In genomic region chr7:99238417-99238816, GRCm38 (mm10) we compare ENCODE assay signal across 9 mouse cellular contexts. TPM values are rescaled to one million over a fixed set of nuclear protein-coding genes. Genes with fewer than 3 reads are reported as not detected.
A peak's percentile ranks its signal among the peaks of the same experiment; 100 is the strongest.
DNase-seq lines count a peak whose midpoint lies in the region; ATAC-seq and TF ChIP-seq lines count a peak whose summit lies in the region.
"Had no signal": no experiment of that assay in that cellular context is flagged by ENCODE, and none has a peak within 500 bp of the region (broad histone marks: within the 10 kb centered on the region; RNA-seq: fewer than 3 reads in every experiment).

Gene Mogat2, minus strand, starts transcription at chr7:99238619.

- H3K9me3 ChIP-seq in forebrain, embryonic 14.5 days (replicated peaks; ENCODE audit: control insufficient read depth, low read length): no peaks in the 10 kb centered on the region
- no peaks in the 10 kb centered on the region for H3K9me3 ChIP-seq in forebrain, embryonic 16.5 days (ENCODE audit: control insufficient read depth, low read length)
- no peaks in the 10 kb centered on the region for H3K9me3 ChIP-seq in kidney, postnatal 0 days (replicated peaks; ENCODE audit: low read length)
- H3K9me3 ChIP-seq in midbrain, embryonic 13.5 days: no peaks in the 10 kb centered on the region

- WGBS in forebrain, embryonic 14.5 days: 13% methylated on average over 11 of the region's 13 CpGs
- WGBS in forebrain, embryonic 16.5 days: 11% methylated on average over 13 of the region's 13 CpGs
- WGBS in kidney, postnatal 0 days: 2% methylated on average over 13 of the region's 13 CpGs
- WGBS in midbrain, embryonic 13.5 days: 9% methylated on average over 13 of the region's 13 CpGs

- no peak within 1 kb of the TSS for H3K4me3 ChIP-seq in forebrain, embryonic 14.5 days (ENCODE audit: low read depth, low read length)
- no peak within 1 kb of the TSS for H3K4me3 ChIP-seq in forebrain, embryonic 16.5 days (replicated peaks; ENCODE audit: low read length)
- 0 out of 2 replicates have a peak within 1 kb of the TSS, but pooled peaks have one; percentile 18 for H3K4me3 ChIP-seq in bone marrow macrophage, adult 2 months (ENCODE audit: insufficient read depth, low read length)
- peak within 1 kb of the TSS; percentile 11; the same call in 1 of the 2 replicates for H3K4me3 ChIP-seq in kidney, postnatal 0 days (replicated peaks; ENCODE audit: low read depth, low read length)
- H3K4me3 ChIP-seq in midbrain, embryonic 13.5 days (replicated peaks): 0 out of 2 replicates have a peak within 1 kb of the TSS, but pooled peaks have one; percentile 3

- H3K4me1 ChIP-seq in forebrain, embryonic 14.5 days (ENCODE audit: control insufficient read depth, insufficient read depth, low read length): no peaks in the 10 kb centered on the region
- H3K4me1 ChIP-seq in forebrain, embryonic 16.5 days (replicated peaks; ENCODE audit: control insufficient read depth, insufficient read depth, low read length): no peaks in the 10 kb centered on the region
- peaks cover 8% of the 10 kb centered on the region; the same call in 1 of the 2 replicates for H3K4me1 ChIP-seq in bone marrow macrophage, adult 2 months (ENCODE audit: control insufficient read depth, insufficient read depth, low read length)
- peaks cover 6% of the 10 kb centered on the region for H3K4me1 ChIP-seq in kidney, postnatal 0 days (replicated peaks; ENCODE audit: insufficient read depth, low read length)
- H3K4me1 ChIP-seq in midbrain, embryonic 13.5 days (replicated peaks): peaks cover 16% of the 10 kb centered on the region

- H3K27me3 ChIP-seq in forebrain, embryonic 14.5 days (replicated peaks; ENCODE audit: control insufficient read depth, insufficient read depth, low read length): peaks cover 9% of the 10 kb centered on the region; the same call in 1 of the 2 replicates
- H3K27me3 ChIP-seq in forebrain, embryonic 16.5 days (replicated peaks; ENCODE audit: control insufficient read depth, insufficient read depth, low read length): no peaks in the 10 kb centered on the region
- H3K27me3 ChIP-seq in kidney, postnatal 0 days (ENCODE audit: insufficient read depth, low read length): no peaks in the 10 kb centered on the region
- peaks cover 29% of the 10 kb centered on the region for H3K27me3 ChIP-seq in midbrain, embryonic 13.5 days

- no peak for ATAC-seq in forebrain, embryonic 14.5 days
- no peak for ATAC-seq in forebrain, embryonic 16.5 days
- peak; percentile 92 for ATAC-seq in kidney, postnatal 0 days (replicated peaks; ENCODE audit: low FRiP score, low read depth)
- ATAC-seq in midbrain, embryonic 13.5 days: peak; percentile 55; the same call in 1 of the 2 replicates
- no peak for ATAC-seq in activated CD4-positive, CD25-positive, alpha-beta regulatory T cell, adult 4 months

- no peak within 1 kb of the TSS for H3K27ac ChIP-seq in forebrain, embryonic 14.5 days (ENCODE audit: low read depth, low read length)
- H3K27ac ChIP-seq in forebrain, embryonic 16.5 days (ENCODE audit: low read length): no peak within 1 kb of the TSS
- no peak within 1 kb of the TSS for H3K27ac ChIP-seq in bone marrow macrophage, adult 2 months (ENCODE audit: insufficient read depth, low read depth, low read length)
- H3K27ac ChIP-seq in kidney, postnatal 0 days: no peak within 1 kb of the TSS
- H3K27ac ChIP-seq in midbrain, embryonic 13.5 days: no peak within 1 kb of the TSS

- H3K36me3 ChIP-seq in forebrain, embryonic 14.5 days (ENCODE audit: control insufficient read depth, insufficient read depth, low read length): no peaks in the 10 kb centered on the region
- H3K36me3 ChIP-seq in forebrain, embryonic 16.5 days (ENCODE audit: control insufficient read depth, insufficient read depth): no peaks in the 10 kb centered on the region
- no peaks in the 10 kb centered on the region for H3K36me3 ChIP-seq in kidney, postnatal 0 days (ENCODE audit: insufficient read depth, low read length)
- H3K36me3 ChIP-seq in midbrain, embryonic 13.5 days: no peaks in the 10 kb centered on the region

- peak within 1 kb of the TSS; percentile 13; the same call in 1 of the 2 replicates for H3K9ac ChIP-seq in forebrain, embryonic 14.5 days (ENCODE audit: low read length)
- H3K9ac ChIP-seq in forebrain, embryonic 16.5 days (replicated peaks; ENCODE audit: low read depth, low read length): no peak within 1 kb of the TSS
- peak within 1 kb of the TSS; percentile 32; the same call in 1 of the 2 replicates for H3K9ac ChIP-seq in kidney, postnatal 0 days (ENCODE audit: low read depth, low read length)
- no peak within 1 kb of the TSS for H3K9ac ChIP-seq in midbrain, embryonic 13.5 days (replicated peaks)

- H3K4me2 ChIP-seq in forebrain, embryonic 14.5 days (ENCODE audit: low read length): no peak within 1 kb of the TSS
- no peak within 1 kb of the TSS for H3K4me2 ChIP-seq in forebrain, embryonic 16.5 days (ENCODE audit: low read length)
- H3K4me2 ChIP-seq in kidney, postnatal 0 days (ENCODE audit: low read length): peak within 1 kb of the TSS; percentile 50
- 0 out of 2 replicates have a peak within 1 kb of the TSS, but pooled peaks have one; percentile 13 for H3K4me2 ChIP-seq in midbrain, embryonic 13.5 days (replicated peaks)

- TF ChIP-seq CTCF in bone marrow macrophage, adult 2 months (IDR thresholded peaks at IDR 0.05; ENCODE audit: low read depth, low read length): no peak
- no peak for TF ChIP-seq CTCF in kidney, postnatal 0 days (IDR thresholded peaks at IDR 0.05; ENCODE audit: low read depth)

- DNase-seq in forebrain, embryonic 14.5 days (ENCODE audit: low spot score): no peak
- peak; percentile 50 for DNase-seq in kidney, postnatal 0 days (ENCODE audit: low spot score)
- DNase-seq in B cell, adult 2 months: no peak
- no peak for DNase-seq in cerebellum, adult 9-10 months
- DNase-seq: layer of hippocampus, postnatal 36 days had no signal

- TF ChIP-seq POLR2A in bone marrow macrophage, adult 2 months (IDR thresholded peaks at IDR 0.05; ENCODE audit: borderline replicate concordance, low read depth, low read length): no peak

RNA-seq across cellular contexts. Expression of gene Mogat2, which starts in this region (rescaled TPM):
- polyA plus RNA-seq in forebrain, embryonic 14.5 days (2014; fragmentation: Nextera tagmentation; extraction: Ambion mirVana): 3.1 and 3.2 TPM in 2 replicates
- polyA plus RNA-seq in forebrain, embryonic 16.5 days (2015; fragmentation: Nextera tagmentation; extraction: Ambion mirVana): 1.3 and 2.0 TPM in 2 replicates
- not detected in 2 replicates for polyA plus RNA-seq in bone marrow macrophage, adult 2 months (2012; ENCODE audit: insufficient read depth, insufficient read length, missing spikeins)
- polyA plus RNA-seq in kidney, postnatal 0 days (2015; fragmentation: Nextera tagmentation; extraction: Ambion mirVana): 18.3 and 21.8 TPM in 2 replicates
- polyA plus RNA-seq in midbrain, embryonic 13.5 days (2015; fragmentation: Nextera tagmentation; extraction: Ambion mirVana): 2.2 and 3.0 TPM in 2 replicates
- polyA plus RNA-seq in activated CD4-positive, CD25-positive, alpha-beta regulatory T cell, adult 4 months (2017; shearing (Covaris generic)): not detected

Comparison
In these comparisons a context has a peak if more than half of its experiments do, and no peak if none do; other contexts are left out.
1. H3K9ac ChIP-seq: peak in forebrain, embryonic 14.5 days (single experiment) and kidney, postnatal 0 days (single experiment); none in forebrain, embryonic 16.5 days (single experiment) and midbrain, embryonic 13.5 days (single experiment).
2. ATAC-seq: peak in kidney, postnatal 0 days (single experiment) and midbrain, embryonic 13.5 days (single experiment); none in forebrain, embryonic 14.5 days (single experiment), forebrain, embryonic 16.5 days (single experiment) and activated CD4-positive, CD25-positive, alpha-beta regulatory T cell, adult 4 months (single experiment).
3. H3K4me2 ChIP-seq: peak in kidney, postnatal 0 days (single experiment) and midbrain, embryonic 13.5 days (single experiment); none in forebrain, embryonic 14.5 days (single experiment) and forebrain, embryonic 16.5 days (single experiment).
4. H3K4me3 ChIP-seq: peak in bone marrow macrophage, adult 2 months (single experiment), kidney, postnatal 0 days (single experiment) and midbrain, embryonic 13.5 days (single experiment); none in forebrain, embryonic 14.5 days (single experiment) and forebrain, embryonic 16.5 days (single experiment).